Mouse (Mus musculus) lung, postnatal 0 days (tissue): Measurements from ENCODE around the gene Lrmda. TPM values are rescaled to one million over a fixed set of nuclear protein-coding genes. Genes with fewer than 3 reads are reported as not detected.

Experiments used
- ATAC-seq: fragments of 200-750 bp; cut with Nextera tagmentation; 2 replicates; pipeline ENCODE4 v1.8.0; 2017; ENCODE audit warnings: moderate library complexity
- DNase-seq: peaks from one replicate; pipeline ENCODE4 v3.0.0-alpha.2; 2016; ENCODE audit warnings: low spot score
- H3K27ac ChIP-seq: fragments of 300-500 bp; sonication (generic); 2 replicates; pipeline ENCODE4 v1.5.1; 2014; ENCODE audit warnings: antibody characterized with exemption, mild to moderate bottlenecking, low read length, mixed read lengths
- H3K27me3 ChIP-seq: fragments of 300-500 bp; sonication (generic); replicated peaks from 2 replicates; pipeline ENCODE4 v1.6.1; 2014; ENCODE audit warnings: low read length, mixed read lengths; ENCODE audit not compliant: insufficient read depth
- H3K36me3 ChIP-seq: fragments of 300-500 bp; sonication (generic); 2 replicates; pipeline ENCODE4 v1.6.1; 2014; ENCODE audit warnings: low read length, mixed read lengths; ENCODE audit not compliant: insufficient read depth
- H3K4me1 ChIP-seq: fragments of 300-500 bp; sonication (generic); 2 replicates; pipeline ENCODE4 v1.6.1; 2014; ENCODE audit warnings: antibody characterized with exemption, low read depth, low read length, mixed read lengths; ENCODE audit not compliant: insufficient read depth
- H3K4me2 ChIP-seq: fragments of 300-500 bp; sonication (generic); replicated peaks from 2 replicates; pipeline ENCODE4 v1.6.1; 2014; ENCODE audit warnings: low read depth, mild to moderate bottlenecking, low read length, moderate library complexity, mixed read lengths
- H3K4me3 ChIP-seq: fragments of 300-500 bp; sonication (generic); 2 replicates; pipeline ENCODE4 v1.5.1; 2014; ENCODE audit warnings: low read depth, low read length
- H3K9ac ChIP-seq: fragments of 300-500 bp; sonication (generic); replicated peaks from 2 replicates; pipeline ENCODE4 v1.6.1; 2014; ENCODE audit warnings: low read depth, mild to moderate bottlenecking
- H3K9me3 ChIP-seq: fragments of 300-500 bp; sonication (generic); 2 replicates; pipeline ENCODE4 v1.6.1; 2016; ENCODE audit warnings: low read length, mixed read lengths
- CTCF ChIP-seq: IDR thresholded peaks from 2 replicates; pipeline ENCODE4 v1.5.1; 2016; ENCODE audit warnings: antibody characterized with exemption, mild to moderate bottlenecking
- EP300 ChIP-seq: IDR thresholded peaks from 2 replicates; pipeline ENCODE4 v1.6.1; 2016; ENCODE audit warnings: antibody characterized with exemption, mild to moderate bottlenecking, control low read depth
- WGBS: fragments of 180-500 bp; shearing (Covaris S2); extraction: QIAGEN DNeasy Blood & Tissue Kit; methylation state at CpG from one replicate; pipeline ENCODE4 v1.1.7; 2014; 5-methylcytosine and 5-hydroxymethylcytosine counted together
- polyA plus RNA-seq: library from polyadenylated mRNA; unstranded; fragments of >200 nt; fragmentation: Nextera tagmentation; extraction: Ambion mirVana; gene quantifications from 2 replicates; pipeline ENCODE4 v1.2.1, GENCODE M21; 2015

Gene Lrmda
- 0.86 and 1.6 TPM in 2 replicates for polyA plus RNA-seq

GRCm38 (mm10) chr14:22019252-22019948, at the start of gene Lrmda:
Lrmda (plus strand) TSS chr14:22019712.
- ATAC-seq (peak; percentile 91), DNase-seq (peak; percentile 90)
- Histone ChIP-seq H3K36me3 (no peaks in the 10 kb centered on the region), H3K4me3 (peak within 1 kb of the TSS; percentile 37), H3K27ac (peak within 1 kb of the TSS; percentile 82), H3K9ac (0 out of 2 replicates have a peak within 1 kb of the TSS, but pooled peaks have one; percentile 13), H3K4me2 (peak within 1 kb of the TSS; percentile 70), H3K9me3 (no peaks in the 10 kb centered on the region), H3K27me3 (no peaks in the 10 kb centered on the region), H3K4me1 (peaks cover 26% of the 10 kb centered on the region; the same call in 1 of the 2 replicates)
- TF ChIP-seq EP300 (peak; percentile 28; the same call in 1 of the 2 replicates), CTCF (peak; percentile 53)
- 2% methylated on average over 33 of the region's 33 CpGs for WGBS

GRCm38 (mm10) chr14:21981462-21981861, 38.0 kb upstream of the Lrmda start:
- no peaks in the 10 kb centered on the region for H3K27me3 ChIP-seq
- DNase-seq (peak; percentile 91), ATAC-seq (peak; percentile 66)
- H3K36me3 ChIP-seq = no peaks in the 10 kb centered on the region
- peaks cover 9% of the 10 kb centered on the region for H3K4me1 ChIP-seq
- 0 out of 2 replicates have a peak overlapping the region, but pooled peaks have one; percentile 24 for H3K4me3 ChIP-seq
- TF ChIP-seq CTCF (peak; percentile 94), EP300 (no peak)
- H3K9ac ChIP-seq = no peak overlapping the region
- no peaks in the 10 kb centered on the region for H3K9me3 ChIP-seq
- 0 out of 2 replicates have a peak overlapping the region, but pooled peaks have one; percentile 21 for H3K27ac ChIP-seq
- 0% methylated on average over 21 of the region's 22 CpGs for WGBS
- H3K4me2 ChIP-seq = peak overlapping the region; percentile 77

- H3K27me3 ChIP-seq = no peaks in the 10 kb centered on the region
- H3K4me3 ChIP-seq = peak overlapping the region; percentile 45
- TF ChIP-seq CTCF (no peak), EP300 (no peak)
- no peak for ATAC-seq
- no peaks in the 10 kb centered on the region for H3K9me3 ChIP-seq
- H3K27ac ChIP-seq = peak overlapping the region; percentile 88
- DNase-seq = peak; percentile 47
- peak overlapping the region; percentile 56; the same call in 1 of the 2 replicates for H3K9ac ChIP-seq
- H3K4me1 ChIP-seq = peaks cover 9% of the 10 kb centered on the region
- no peaks in the 10 kb centered on the region for H3K36me3 ChIP-seq
- 23% methylated on average over 14 of the region's 14 CpGs for WGBS
- peak overlapping the region; percentile 77 for H3K4me2 ChIP-seq
These were observed 37.4 kb upstream of the Lrmda start for GRCm38 (mm10) chr14:21982096-21982591.

GRCm38 (mm10) chr14:21982592-21983310, 36.8 kb upstream of the Lrmda start:
- Histone ChIP-seq H3K27ac (peak overlapping the region; percentile 88), H3K9me3 (no peaks in the 10 kb centered on the region), H3K4me2 (peak overlapping the region; percentile 77), H3K4me1 (peaks cover 9% of the 10 kb centered on the region), H3K4me3 (peak overlapping the region; percentile 45), H3K27me3 (no peaks in the 10 kb centered on the region), H3K36me3 (no peaks in the 10 kb centered on the region), H3K9ac (peak overlapping the region; percentile 56)
- 5% methylated on average over 38 of the region's 38 CpGs for WGBS
- ATAC-seq (no peak), DNase-seq (peak; percentile 64)
- no peak for TF ChIP-seq CTCF
- no peak for TF ChIP-seq EP300

GRCm38 (mm10) chr14:21983311-21983949, 36.1 kb upstream of the Lrmda start:
- Histone ChIP-seq H3K36me3 (no peaks in the 10 kb centered on the region), H3K27me3 (no peaks in the 10 kb centered on the region), H3K9ac (peak overlapping the region; percentile 56), H3K4me1 (peaks cover 9% of the 10 kb centered on the region), H3K4me2 (peak overlapping the region; percentile 77), H3K4me3 (peak overlapping the region; percentile 45), H3K27ac (peak overlapping the region; percentile 88), H3K9me3 (no peaks in the 10 kb centered on the region)
- DNase-seq (peak; percentile 64), ATAC-seq (no peak)
- TF ChIP-seq EP300 (no peak), CTCF (no peak)
- WGBS = 5% methylated on average over 20 of the region's 22 CpGs
